Mouse (Mus musculus) liver, postnatal 0 days (tissue): ENCODE data around the gene Kat8.

Experiments used
- CTCF ChIP-seq: sonication (generic); IDR thresholded peaks from 2 replicates; pipeline ENCODE4 v1.5.1; 2016; ENCODE audit warnings: antibody characterized with exemption, low read depth
- EP300 ChIP-seq: IDR thresholded peaks from 2 replicates; pipeline ENCODE4 v1.6.1; 2016; ENCODE audit warnings: antibody characterized with exemption, low read depth, mild to moderate bottlenecking

GRCm38 (mm10) chr7:127876041-127876466 is 36.3 kb upstream of the Kat8 start, which contains the start of gene Zfp646:
- TF ChIP-seq CTCF (no peak), EP300 (no peak)
